ENCODE assay signal across 21 mouse cellular contexts in genomic region chr8:119625788-119626187, GRCm38 (mm10). TPM values are rescaled to one million over a fixed set of nuclear protein-coding genes. Genes with fewer than 3 reads are reported as not detected.
"Had no signal": no experiment of that assay in that cellular context is flagged by ENCODE, and none has a peak within 500 bp of the region (broad histone marks: within the 10 kb centered on the region; RNA-seq: fewer than 3 reads in every experiment).

No protein-coding gene starts in this region.

- H3K4me3 ChIP-seq: kidney, embryonic 15.5 days; limb, embryonic 12.5 days; limb, embryonic 15.5 days; lung, embryonic 15.5 days; megakaryocyte, embryonic 14.5 days; midbrain, embryonic 10.5 days; midbrain, embryonic 13.5 days had no signal

- H3K36me3 ChIP-seq: kidney, embryonic 15.5 days; limb, embryonic 12.5 days; limb, embryonic 15.5 days; lung, embryonic 15.5 days; midbrain, embryonic 10.5 days; midbrain, embryonic 13.5 days had no signal

- H3K4me1 ChIP-seq: limb, embryonic 15.5 days; lung, embryonic 15.5 days had no signal

- H3K27me3 ChIP-seq: kidney, embryonic 15.5 days; limb, embryonic 12.5 days; lung, embryonic 15.5 days had no signal

- DNase-seq: kidney, adult 8-10 months; kidney, postnatal 10 days; kidney, postnatal 36 days; left cerebral cortex, postnatal 4 days; liver, postnatal 0 days; lung, postnatal 10 days; lung, postnatal 36 days; thymus, postnatal 25 days had no signal

- H3K27ac ChIP-seq: kidney, embryonic 15.5 days; limb, embryonic 12.5 days; limb, embryonic 15.5 days; liver, embryonic 14.5 days; lung, embryonic 15.5 days; midbrain, embryonic 10.5 days; midbrain, embryonic 13.5 days had no signal

RNA-seq across cellular contexts. Expression of gene Kcng4, which starts 9.7 kb away (rescaled TPM):
- total RNA-seq: left cerebral cortex, postnatal 4 days had no signal
- polyA plus RNA-seq: liver, embryonic 11.5 days; liver, embryonic 14.5 days; liver, postnatal 0 days had no signal

RNA-seq across cellular contexts. Expression of gene Adad2, which starts 13.2 kb away (rescaled TPM):
- polyA plus RNA-seq: kidney, embryonic 15.5 days; liver, embryonic 11.5 days; liver, embryonic 14.5 days; liver, postnatal 0 days; lung, embryonic 15.5 days; midbrain, embryonic 13.5 days; neural tube, embryonic 11.5 days; neural tube, embryonic 14.5 days; spleen, adult 2 months; thymus, postnatal 0 days had no signal

RNA-seq across cellular contexts. Expression of gene Wfdc1, which starts 40.4 kb away (rescaled TPM):
- polyA plus RNA-seq: limb, embryonic 12.5 days had no signal

RNA-seq across cellular contexts. Expression of gene Dnaaf1, which starts 50.8 kb away (rescaled TPM):
- polyA plus RNA-seq: limb, embryonic 12.5 days; liver, postnatal 0 days; neural tube, embryonic 11.5 days; spleen, adult 2 months had no signal
